Mouse (Mus musculus): ENCODE measurements around the gene Plekhh1. TPM values are rescaled to one million over a fixed set of nuclear protein-coding genes. Genes with fewer than 3 reads are reported as not detected.

The Plekhh1 gene
- total RNA-seq, 2 experiments from 2014 or later: 16.9 to 22.1 TPM

GRCm38 (mm10) chr12:79034331-79034730 is 5.4 kb downstream of the Plekhh1 start:
- DNase-seq: no peak

- no peak for DNase-seq
These were observed 6.4 kb downstream of the Plekhh1 start for GRCm38 (mm10) chr12:79035349-79035748.

GRCm38 (mm10) chr12:79039708-79040107 is 10.7 kb downstream of the Plekhh1 start:
- DNase-seq: no peak

- DNase-seq: no peak
These were observed 11.4 kb downstream of the Plekhh1 start for GRCm38 (mm10) chr12:79040201-79040827.

- no peak for DNase-seq
These were observed 12.5 kb downstream of the Plekhh1 start for GRCm38 (mm10) chr12:79041436-79041835.

GRCm38 (mm10) chr12:79044668-79045067 is 15.7 kb downstream of the Plekhh1 start:
- DNase-seq: no peak

- DNase-seq: no peak
These were observed 17.2 kb downstream of the Plekhh1 start for GRCm38 (mm10) chr12:79046171-79046570.

- DNase-seq: no peak
These were observed 18.2 kb downstream of the Plekhh1 start for GRCm38 (mm10) chr12:79047203-79047602.

GRCm38 (mm10) chr12:79048898-79049297 is 19.9 kb downstream of the Plekhh1 start:
- no peak for DNase-seq

- DNase-seq: no peak
These were observed 20.8 kb downstream of the Plekhh1 start for GRCm38 (mm10) chr12:79049807-79050206.

GRCm38 (mm10) chr12:79050545-79051212 is 21.7 kb downstream of the Plekhh1 start:
- no peak for DNase-seq

- no peak for DNase-seq
These were observed 23.1 kb downstream of the Plekhh1 start for GRCm38 (mm10) chr12:79052073-79052472.

GRCm38 (mm10) chr12:79055276-79055675 is 26.3 kb downstream of the Plekhh1 start:
- DNase-seq: no peak

GRCm38 (mm10) chr12:79059573-79059972 is 30.6 kb downstream of the Plekhh1 start:
- no peak for DNase-seq

GRCm38 (mm10) chr12:79060134-79060533 is 31.2 kb downstream of the Plekhh1 start:
- no peak for DNase-seq

GRCm38 (mm10) chr12:79060766-79061652 is 32.0 kb downstream of the Plekhh1 start:
- no peak for DNase-seq

- DNase-seq: no peak
These were observed 35.5 kb downstream of the Plekhh1 start for GRCm38 (mm10) chr12:79064451-79064850.

- no peak for DNase-seq
These were observed 37.5 kb downstream of the Plekhh1 start for GRCm38 (mm10) chr12:79066431-79066830.

GRCm38 (mm10) chr12:79067526-79067925 is 38.6 kb downstream of the Plekhh1 start:
- DNase-seq: no peak

GRCm38 (mm10) chr12:79068306-79068705 is 39.3 kb downstream of the Plekhh1 start:
- no peak for DNase-seq

GRCm38 (mm10) chr12:79069187-79069608 is 40.2 kb downstream of the Plekhh1 start:
- no peak for DNase-seq

- no peak for DNase-seq
These were observed 41.0 kb downstream of the Plekhh1 start for GRCm38 (mm10) chr12:79069916-79070315.

GRCm38 (mm10) chr12:79070736-79071333 is 41.9 kb downstream of the Plekhh1 start:
- DNase-seq: no peak
